Comparison of ENCODE assay signal across 35 mouse cellular contexts in genomic region chr1:90947252-90947651, GRCm38 (mm10). TPM values are rescaled to one million over a fixed set of nuclear protein-coding genes. Genes with fewer than 3 reads are reported as not detected.
DNase-seq lines count a peak whose midpoint lies in the region; ATAC-seq and TF ChIP-seq lines count a peak whose summit lies in the region.
"Had no signal": no experiment of that assay in that cellular context is flagged by ENCODE, and none has a peak within 500 bp of the region (broad histone marks: within the 10 kb centered on the region; RNA-seq: fewer than 3 reads in every experiment).

No protein-coding gene starts in this region.

- H3K4me3 ChIP-seq in liver, embryonic 11.5 days (ENCODE audit: low read depth, low read length) = no peak overlapping the region
- H3K4me3 ChIP-seq in liver, embryonic 14.5 days (ENCODE audit: insufficient read depth in 1 of 2, low read depth in 2 of 2, low read length in 2 of 2) = no peak overlapping the region
- no peak overlapping the region for H3K4me3 ChIP-seq in midbrain, embryonic 14.5 days (replicated peaks; ENCODE audit: low read depth, low read length)
- H3K4me3 ChIP-seq: gastrocnemius, adult 2 months; heart, embryonic 12.5 days; heart, embryonic 15.5 days; hindbrain, embryonic 10.5 days; hindbrain, embryonic 13.5 days had no signal

- peak; percentile 86 for ATAC-seq in liver, embryonic 11.5 days (replicated peaks; ENCODE audit: low FRiP score)
- peak; percentile 92 for ATAC-seq in liver, embryonic 14.5 days (ENCODE audit: insufficient read depth)
- ATAC-seq in megakaryocyte progenitor cell, adult 5-6 weeks (replicated peaks; ENCODE audit: poor library complexity) = peak; percentile 33; the same call in 1 of the 2 replicates
- no peak for ATAC-seq in midbrain, embryonic 14.5 days (ENCODE audit: low FRiP score, low TSS enrichment)
- ATAC-seq: CD4-positive, CD25-positive, alpha-beta regulatory T cell, adult 4 months; forebrain, embryonic 14.5 days; forebrain, postnatal 0 days; hindbrain, embryonic 16.5 days had no signal

- no peaks in the 10 kb centered on the region for H3K9me3 ChIP-seq in liver, embryonic 11.5 days (ENCODE audit: control insufficient read depth, low read length)
- no peaks in the 10 kb centered on the region for H3K9me3 ChIP-seq in liver, embryonic 14.5 days (ENCODE audit: control insufficient read depth, low read length)
- H3K9me3 ChIP-seq in midbrain, embryonic 14.5 days (ENCODE audit: control insufficient read depth, low read length) = no peaks in the 10 kb centered on the region
- H3K9me3 ChIP-seq: heart, embryonic 12.5 days; heart, embryonic 15.5 days; hindbrain, embryonic 10.5 days; hindbrain, embryonic 13.5 days had no signal

- no peak overlapping the region for H3K27ac ChIP-seq in liver, embryonic 11.5 days (ENCODE audit: low read depth, low read length)
- H3K27ac ChIP-seq in liver, embryonic 14.5 days = peak overlapping the region; percentile 12
- H3K27ac ChIP-seq in midbrain, embryonic 14.5 days (replicated peaks; ENCODE audit: low read depth, low read length) = no peak overlapping the region
- H3K27ac ChIP-seq: gastrocnemius, adult 2 months; heart, embryonic 15.5 days; hindbrain, embryonic 10.5 days; hindbrain, embryonic 13.5 days had no signal

- TF ChIP-seq CTCF in liver, embryonic 14.5 days (IDR thresholded peaks at IDR 0.05; ENCODE audit: low read depth) = no peak

- H3K4me1 ChIP-seq in liver, embryonic 11.5 days (replicated peaks; ENCODE audit: control insufficient read depth, insufficient read depth, low read length) = no peaks in the 10 kb centered on the region
- H3K4me1 ChIP-seq in liver, embryonic 14.5 days (replicated peaks; ENCODE audit: control insufficient read depth in 2 of 2, insufficient read depth in 2 of 2, low read length in 1 of 2) = peaks cover 0 to 21% of the 10 kb centered on the region in 2 experiments; a peak in 2 of 4 replicates
- H3K4me1 ChIP-seq in midbrain, embryonic 14.5 days (ENCODE audit: control insufficient read depth, insufficient read depth, low read length) = no peaks in the 10 kb centered on the region
- H3K4me1 ChIP-seq: hindbrain, embryonic 13.5 days had no signal

- no peak overlapping the region for H3K9ac ChIP-seq in liver, embryonic 11.5 days (ENCODE audit: low read depth, low read length)
- H3K9ac ChIP-seq in liver, embryonic 14.5 days (replicated peaks) = no peak overlapping the region
- H3K9ac ChIP-seq in midbrain, embryonic 14.5 days (replicated peaks; ENCODE audit: low read length) = no peak overlapping the region
- H3K9ac ChIP-seq: forebrain, postnatal 0 days; heart, embryonic 12.5 days; heart, embryonic 15.5 days; hindbrain, embryonic 13.5 days had no signal

- WGBS in liver, embryonic 11.5 days = 64% methylated on average over 2 of the region's 2 CpGs
- 34% methylated on average over 2 of the region's 2 CpGs for WGBS in liver, embryonic 14.5 days (ENCODE audit: insufficient replicate concordance)
- WGBS in midbrain, embryonic 14.5 days = 79% methylated on average over 2 of the region's 2 CpGs

- peak; percentile 50 for DNase-seq in c-Kit-positive CD71-positive TER-119-positive erythroid progenitor cells, embryonic 14.5 days (ENCODE audit: low spot score)
- DNase-seq in liver, embryonic 11.5 days (ENCODE audit: low spot score) = no peak
- DNase-seq in liver, embryonic 14.5 days (ENCODE audit: low read depth in 3 of 3, low spot score in 3 of 3) = peak; percentile 9 to 50 (median 44)
- DNase-seq in embryo, embryonic 10.5 days (ENCODE audit: low spot score) = no peak
- DNase-seq in midbrain, embryonic 14.5 days = no peak
- DNase-seq in kidney, postnatal 10 days = no peak
- DNase-seq: adrenal gland, adult 2 months; adrenal gland, postnatal 14 days; cerebellum, adult 2 months; cerebellum, adult 9-11 months; cerebellum, postnatal 25 days; embryo, embryonic 11 days; forebrain, postnatal 0 days; gastrocnemius, adult 2 months; gastrocnemius, postnatal 25 days; heart, adult 18-20 months; heart, postnatal 10 days; heart, postnatal 36 days had no signal

- H3K36me3 ChIP-seq in liver, embryonic 11.5 days (ENCODE audit: control insufficient read depth, insufficient read depth, low read length) = no peaks in the 10 kb centered on the region
- no peaks in the 10 kb centered on the region for H3K36me3 ChIP-seq in liver, embryonic 14.5 days (replicated peaks; ENCODE audit: control insufficient read depth, insufficient read depth, low read depth)
- no peaks in the 10 kb centered on the region for H3K36me3 ChIP-seq in midbrain, embryonic 14.5 days (ENCODE audit: control insufficient read depth, insufficient read depth, low read length)
- H3K36me3 ChIP-seq: heart, embryonic 12.5 days; heart, embryonic 15.5 days; hindbrain, embryonic 10.5 days; hindbrain, embryonic 13.5 days had no signal

- H3K27me3 ChIP-seq in liver, embryonic 11.5 days (replicated peaks; ENCODE audit: control insufficient read depth, insufficient read depth, low read length) = no peaks in the 10 kb centered on the region; the same call in 1 of the 2 replicates
- H3K27me3 ChIP-seq in liver, embryonic 14.5 days (ENCODE audit: control insufficient read depth, insufficient read depth, low read length) = no peaks in the 10 kb centered on the region
- H3K27me3 ChIP-seq in midbrain, embryonic 14.5 days (ENCODE audit: control insufficient read depth, insufficient read depth, low read length) = no peaks in the 10 kb centered on the region

- H3K4me2 ChIP-seq in liver, embryonic 11.5 days = no peak overlapping the region
- H3K4me2 ChIP-seq in liver, embryonic 14.5 days (ENCODE audit: low read depth) = peak overlapping the region; percentile 25
- no peak overlapping the region for H3K4me2 ChIP-seq in midbrain, embryonic 14.5 days (ENCODE audit: low read length)
- H3K4me2 ChIP-seq: heart, embryonic 12.5 days; heart, embryonic 15.5 days; hindbrain, embryonic 13.5 days had no signal

- no peak for TF ChIP-seq EP300 in liver, embryonic 14.5 days (IDR thresholded peaks at IDR 0.05; ENCODE audit: low read depth)

RNA-seq across cellular contexts. Expression of gene Prlh, which starts 5.7 kb away (rescaled TPM):
- not detected in 2 replicates for polyA plus RNA-seq in liver, embryonic 11.5 days (2014; fragmentation: Nextera tagmentation; extraction: Ambion mirVana)
- not detected in 2 replicates for polyA plus RNA-seq in liver, embryonic 14.5 days (2012; rRNA removed)
- polyA plus RNA-seq in liver, embryonic 14.5 days (2014; fragmentation: Nextera tagmentation; extraction: Ambion mirVana) = not detected in 2 replicates
- not detected in 2 replicates for total RNA-seq in megakaryocyte progenitor cell, adult 5-6 weeks (2015)
- not detected in 2 replicates for total RNA-seq in megakaryocyte progenitor cell, adult 5-6 weeks (2017)
- polyA plus RNA-seq in midbrain, embryonic 14.5 days (2014; fragmentation: Nextera tagmentation; extraction: Ambion mirVana) = not detected in 2 replicates
- total RNA-seq: adrenal gland, adult 2 months; adrenal gland, postnatal 14 days; adrenal gland, postnatal 4 days; common myeloid progenitor, adult 5-6 weeks; forebrain, postnatal 0 days; gastrocnemius, adult 2 months; gastrocnemius, postnatal 25 days; heart, adult 18-20 months; heart, postnatal 10 days; heart, postnatal 36 days; MEL had no signal
- polyA plus RNA-seq: adrenal gland, adult 2 months; C2C12; CD4-positive, CD25-positive, alpha-beta regulatory T cell, adult 4 months; embryonic facial prominence, embryonic 11.5 days; embryonic facial prominence, embryonic 14.5 days; forebrain, embryonic 11.5 days; forebrain, embryonic 14.5 days; forebrain, postnatal 0 days; frontal cortex, adult 2 months; gonadal fat pad, adult 2 months; heart, embryonic 12.5 days; heart, embryonic 15.5 days; hindbrain, embryonic 10.5 days; hindbrain, embryonic 13.5 days; hindbrain, embryonic 16.5 days had no signal

RNA-seq across cellular contexts. Expression of gene Rab17, which starts 22.2 kb away (rescaled TPM):
- polyA plus RNA-seq in liver, embryonic 11.5 days (2014; fragmentation: Nextera tagmentation; extraction: Ambion mirVana) = 3.6 and 5.0 TPM in 2 replicates
- polyA plus RNA-seq in liver, embryonic 14.5 days (2012; rRNA removed) = 1.4 and 1.8 TPM in 2 replicates
- 3.9 and 4.2 TPM in 2 replicates for polyA plus RNA-seq in liver, embryonic 14.5 days (2014; fragmentation: Nextera tagmentation; extraction: Ambion mirVana)
- 0.69 and 1.0 TPM in 2 replicates for total RNA-seq in megakaryocyte progenitor cell, adult 5-6 weeks (2015)
- 2.3 and 3.0 TPM in 2 replicates for total RNA-seq in megakaryocyte progenitor cell, adult 5-6 weeks (2017)
- 0.30 TPM in 1 of 2 replicates, not detected in the other for polyA plus RNA-seq in midbrain, embryonic 14.5 days (2014; fragmentation: Nextera tagmentation; extraction: Ambion mirVana)
- total RNA-seq: gastrocnemius, adult 2 months; gastrocnemius, postnatal 25 days; MEL had no signal
- polyA plus RNA-seq: CD4-positive, CD25-positive, alpha-beta regulatory T cell, adult 4 months; cerebellum, adult 2 months; forebrain, embryonic 11.5 days; forebrain, postnatal 0 days had no signal

RNA-seq across cellular contexts. Expression of gene Mlph, which starts 32.4 kb away (rescaled TPM):
- 0.10 TPM in 1 of 2 replicates, not detected in the other for polyA plus RNA-seq in liver, embryonic 11.5 days (2014; fragmentation: Nextera tagmentation; extraction: Ambion mirVana)
- polyA plus RNA-seq in liver, embryonic 14.5 days (2012; rRNA removed) = 0.01 TPM in 1 of 2 replicates, not detected in the other
- polyA plus RNA-seq in liver, embryonic 14.5 days (2014; fragmentation: Nextera tagmentation; extraction: Ambion mirVana) = not detected in 2 replicates
- 0.07 and 1.0 TPM in 2 replicates for total RNA-seq in megakaryocyte progenitor cell, adult 5-6 weeks (2015)
- 0.27 and 0.42 TPM in 2 replicates for total RNA-seq in megakaryocyte progenitor cell, adult 5-6 weeks (2017)
- 0.12 and 0.42 TPM in 2 replicates for polyA plus RNA-seq in midbrain, embryonic 14.5 days (2014; fragmentation: Nextera tagmentation; extraction: Ambion mirVana)
- total RNA-seq: MEL had no signal
- polyA plus RNA-seq: CD4-positive, CD25-positive, alpha-beta regulatory T cell, adult 4 months had no signal

RNA-seq across cellular contexts. Expression of gene Lrrfip1, which starts 51.3 kb away (rescaled TPM):
- 26.5 and 29.1 TPM in 2 replicates for polyA plus RNA-seq in liver, embryonic 11.5 days (2014; fragmentation: Nextera tagmentation; extraction: Ambion mirVana)
- 4.6 and 9.4 TPM in 2 replicates for polyA plus RNA-seq in liver, embryonic 14.5 days (2012; rRNA removed)
- 10.0 and 12.5 TPM in 2 replicates for polyA plus RNA-seq in liver, embryonic 14.5 days (2014; fragmentation: Nextera tagmentation; extraction: Ambion mirVana)
- total RNA-seq in megakaryocyte progenitor cell, adult 5-6 weeks (2015) = 70.8 and 70.9 TPM in 2 replicates
- 121 and 127 TPM in 2 replicates for total RNA-seq in megakaryocyte progenitor cell, adult 5-6 weeks (2017)
- polyA plus RNA-seq in midbrain, embryonic 14.5 days (2014; fragmentation: Nextera tagmentation; extraction: Ambion mirVana) = 30.1 and 32.1 TPM in 2 replicates

Comparison
In these comparisons a context has a peak if more than half of its experiments do, and no peak if none do; other contexts are left out.
1. DNase-seq: peak in c-Kit-positive CD71-positive TER-119-positive erythroid progenitor cells, embryonic 14.5 days (single experiment) and liver, embryonic 14.5 days (3 of 3); none in liver, embryonic 11.5 days (single experiment), embryo, embryonic 10.5 days (single experiment), midbrain, embryonic 14.5 days (single experiment) and kidney, postnatal 10 days (single experiment).